Mouse (Mus musculus) brain, embryonic 14.5 days (tissue): ENCODE results near the gene Btbd35f28. TPM values are rescaled to one million over a fixed set of nuclear protein-coding genes. Genes with fewer than 3 reads are reported as not detected.
"Not testable (repeated sequence)": the region's sequence is repeated elsewhere in the genome, so short reads cannot be mapped to it uniquely, and the experiment has no call there.

Experiments
- DNase-seq: peaks from one replicate; pipeline ENCODE4 v3.0.0-alpha.2; 2011; ENCODE audit warnings: low read depth
- polyA plus RNA-seq: library from polyadenylated mRNA; depleted of rRNA; stranded (reverse); fragments of >200 nt; gene quantifications from 2 replicates; pipeline ENCODE4 v1.2.3, GENCODE M21; 2012; rRNA removed

Btbd35f28 gene
- polyA plus RNA-seq: not detected in 2 replicates

DNA sequence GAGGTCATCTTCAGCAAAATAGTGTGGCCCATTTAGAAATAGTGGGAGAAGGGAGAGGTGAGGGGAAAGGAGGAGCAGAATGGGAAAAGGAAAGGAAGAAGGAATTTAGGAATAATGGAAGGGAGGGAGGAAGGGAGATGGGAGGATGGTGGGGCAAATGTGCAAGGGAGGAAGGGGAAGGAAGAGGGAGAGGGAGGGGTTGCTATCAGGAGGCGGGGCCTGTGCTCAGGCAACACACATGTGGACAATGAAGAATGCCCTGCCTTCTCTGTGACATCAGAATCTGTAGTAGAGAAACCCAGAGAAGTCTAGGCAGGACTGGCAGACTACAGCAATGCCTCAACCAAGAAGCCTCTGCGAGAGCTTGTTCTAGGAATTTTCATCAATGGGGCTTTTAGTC is at the start of gene Btbd35f28:
Btbd35f28 (plus strand) TSS at position 301 of the 400 bp plus-strand sequence.
- not testable (repeated sequence) for DNase-seq

Other genes starting within 250 kb of the Btbd35f28 start
- not detected in 2 replicates for gene Btbd35f16, start 239.6 kb upstream of the Btbd35f28 start, polyA plus RNA-seq
- gene Btbd35f3, start 158.9 kb upstream of the Btbd35f28 start, polyA plus RNA-seq: not detected in 2 replicates
- not detected in 2 replicates for gene Btbd35f20, start 94.7 kb downstream of the Btbd35f28 start, polyA plus RNA-seq
- gene Btbd35f17, start 174.1 kb downstream of the Btbd35f28 start, polyA plus RNA-seq: not detected in 2 replicates